Mouse (Mus musculus) thymus, adult 2 months (tissue): ENCODE results near the gene Gcsam.

ENCODE experiments used
- CTCF ChIP-seq: fragments of 200-500 bp; IDR thresholded peaks from 2 replicates; pipeline ENCODE4 v1.5.1; 2012; ENCODE audit warnings: mild to moderate bottlenecking, control low read depth, low read length, moderate library complexity, borderline replicate concordance; ENCODE audit not compliant: control insufficient read depth, poor library complexity, insufficient read depth; ENCODE audit errors: extremely low read depth
- POLR2A ChIP-seq: fragments of 200-500 bp; IDR thresholded peaks from 2 replicates; pipeline ENCODE4 v1.6.1; 2012; ENCODE audit warnings: mild to moderate bottlenecking, low read length, control low read depth, moderate library complexity; ENCODE audit not compliant: control insufficient read depth, poor library complexity, insufficient read depth; ENCODE audit errors: extremely low read depth

DNA sequence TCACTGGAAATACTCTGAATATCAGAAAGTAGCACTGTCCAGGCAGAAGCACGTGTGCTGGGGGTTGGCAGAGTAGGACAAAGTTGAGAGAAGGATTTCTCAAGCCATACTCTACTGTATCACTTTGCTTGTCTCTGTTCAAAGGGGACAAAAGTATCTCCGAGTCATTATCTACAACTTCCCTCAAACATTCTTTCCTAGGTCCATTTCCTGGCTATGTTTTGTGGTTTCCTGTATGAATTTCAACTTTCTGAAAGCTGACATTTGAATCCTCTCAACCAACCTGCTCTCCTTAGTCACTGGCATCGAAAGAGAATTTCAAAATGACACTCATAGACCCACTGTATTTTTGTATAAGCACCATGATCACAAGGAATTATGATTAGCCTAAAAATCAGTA lies 58.0 kb downstream of the Gcsam start:
- TF ChIP-seq CTCF (no peak), POLR2A (no peak)
